Mouse (Mus musculus): Measurements from ENCODE around the gene Rnf115.

- TF ChIP-seq CTCF (IDR thresholded peaks at IDR 0.05) (no peak), POLR2A (IDR thresholded peaks at IDR 0.05; ENCODE audit: insufficient read depth, low read depth, low read length) (no peak)
These were observed 61.0 kb downstream of the Rnf115 start for GRCm38 (mm10) chr3:96788506-96788905.

Measured in heart, adult 2 months (tissue).